Mouse (Mus musculus): ENCODE results near the gene Prdm8. TPM values are rescaled to one million over a fixed set of nuclear protein-coding genes. Genes with fewer than 3 reads are reported as not detected.

The Prdm8 gene
- 10 to 100 TPM; 79.4 to 82.4 TPM for total RNA-seq (2021)

DNA sequence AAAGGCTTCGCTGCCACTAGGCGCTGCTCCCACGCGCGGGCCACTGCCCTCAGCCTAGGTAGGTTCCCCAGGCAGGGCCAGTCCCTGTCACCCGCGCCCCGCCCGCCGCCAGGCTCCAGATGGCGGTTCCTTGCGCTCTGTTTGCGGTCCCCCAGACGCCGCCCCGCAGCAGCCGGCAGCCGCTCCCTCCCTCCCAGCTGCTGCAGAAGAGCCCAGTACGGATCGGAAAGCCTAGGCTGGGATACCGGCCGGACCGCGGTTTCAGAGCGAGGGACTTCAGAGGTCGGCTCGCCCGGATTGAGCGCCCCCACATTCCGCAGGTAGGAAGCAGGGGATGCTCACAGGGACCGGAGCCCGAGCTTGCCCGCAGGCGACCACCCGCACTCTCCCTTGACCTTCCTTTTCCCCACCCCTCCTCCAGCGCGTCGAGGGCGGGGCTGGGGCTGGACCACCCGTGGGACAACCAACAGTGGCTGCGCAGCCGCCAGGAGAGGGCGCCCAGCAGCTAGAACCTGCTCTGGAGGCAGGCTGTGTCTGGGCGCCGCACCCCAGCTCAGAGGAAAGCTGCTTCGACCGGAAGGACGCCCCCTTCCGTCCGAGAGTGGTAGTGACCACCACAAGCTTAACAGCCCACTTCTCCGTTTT lies at the start of gene Prdm8:
Prdm8 (plus strand) TSS at position 19 of the 645 bp plus-strand sequence.
- DNase-seq (ENCODE audit: extremely low spot score in 1 of 2, low spot score in 1 of 2) = peak; percentile 75 to 81

DNA sequence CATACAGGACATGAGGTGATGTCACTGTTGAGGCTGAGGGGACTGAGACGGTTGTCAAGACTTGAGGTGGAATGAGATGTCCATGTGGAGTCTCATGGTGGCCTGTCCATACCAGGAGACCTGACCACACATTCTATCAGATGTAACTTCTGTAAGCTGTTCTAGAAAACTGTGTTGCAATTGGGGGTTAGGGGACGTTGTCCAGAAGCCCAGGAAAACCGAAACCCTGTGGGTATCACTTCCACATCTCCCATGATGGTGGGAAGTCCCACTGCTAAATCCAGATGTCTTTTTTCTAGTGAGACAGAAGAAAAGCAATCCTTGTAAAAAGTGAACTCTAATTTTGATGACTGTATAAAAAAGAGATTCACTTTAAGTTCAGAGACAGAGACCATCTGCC lies 39.9 kb upstream of the Prdm8 start:
- no peak for DNase-seq (ENCODE audit: extremely low spot score in 1 of 2, low spot score in 1 of 2)

GRCm38 (mm10) chr5:98138545-98139296 lies 28.3 kb upstream of the Prdm8 start:
- no peak for DNase-seq (ENCODE audit: extremely low spot score in 1 of 2, low spot score in 1 of 2)

DNA sequence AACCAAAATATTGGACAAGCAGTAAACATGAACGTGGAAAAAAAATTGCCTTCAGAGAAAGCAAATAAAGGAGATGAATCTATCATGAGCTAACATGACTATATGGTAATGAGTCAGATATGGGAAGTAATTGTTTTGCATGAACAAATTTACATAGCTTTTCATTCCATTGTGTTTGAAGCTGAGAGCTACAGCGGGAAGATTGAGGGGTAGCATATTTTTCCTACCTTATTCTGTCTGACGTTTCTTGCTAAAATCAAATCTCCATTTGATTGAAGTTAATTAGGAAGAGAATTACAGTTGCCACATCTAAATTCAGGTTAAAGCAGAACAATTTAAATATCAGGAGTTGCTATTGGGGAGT lies 27.7 kb upstream of the Prdm8 start:
- DNase-seq (ENCODE audit: extremely low spot score in 1 of 2, low spot score in 1 of 2) = no peak

- no peak for DNase-seq (ENCODE audit: extremely low spot score in 1 of 2, low spot score in 1 of 2)
These were observed 20.1 kb upstream of the Prdm8 start for GRCm38 (mm10) chr5:98146895-98147294.

- peak in 1 of 2 experiments; percentile 29 for DNase-seq (ENCODE audit: extremely low spot score in 1 of 2, low spot score in 1 of 2)
These were observed 882 bp upstream of the Prdm8 start for GRCm38 (mm10) chr5:98166116-98166515.

- peak in 1 of 2 experiments; percentile 17 for DNase-seq (ENCODE audit: extremely low spot score in 1 of 2, low spot score in 1 of 2)
These were observed 1.6 kb downstream of the Prdm8 start for GRCm38 (mm10) chr5:98168356-98169285.

- DNase-seq (ENCODE audit: extremely low spot score in 1 of 2, low spot score in 1 of 2) = peak in 1 of 2 experiments; percentile 5
These were observed 2.7 kb downstream of the Prdm8 start for GRCm38 (mm10) chr5:98169376-98170351.

- DNase-seq (ENCODE audit: extremely low spot score in 1 of 2, low spot score in 1 of 2) = no peak
These were observed 4.7 kb downstream of the Prdm8 start for GRCm38 (mm10) chr5:98171651-98172230.

DNA sequence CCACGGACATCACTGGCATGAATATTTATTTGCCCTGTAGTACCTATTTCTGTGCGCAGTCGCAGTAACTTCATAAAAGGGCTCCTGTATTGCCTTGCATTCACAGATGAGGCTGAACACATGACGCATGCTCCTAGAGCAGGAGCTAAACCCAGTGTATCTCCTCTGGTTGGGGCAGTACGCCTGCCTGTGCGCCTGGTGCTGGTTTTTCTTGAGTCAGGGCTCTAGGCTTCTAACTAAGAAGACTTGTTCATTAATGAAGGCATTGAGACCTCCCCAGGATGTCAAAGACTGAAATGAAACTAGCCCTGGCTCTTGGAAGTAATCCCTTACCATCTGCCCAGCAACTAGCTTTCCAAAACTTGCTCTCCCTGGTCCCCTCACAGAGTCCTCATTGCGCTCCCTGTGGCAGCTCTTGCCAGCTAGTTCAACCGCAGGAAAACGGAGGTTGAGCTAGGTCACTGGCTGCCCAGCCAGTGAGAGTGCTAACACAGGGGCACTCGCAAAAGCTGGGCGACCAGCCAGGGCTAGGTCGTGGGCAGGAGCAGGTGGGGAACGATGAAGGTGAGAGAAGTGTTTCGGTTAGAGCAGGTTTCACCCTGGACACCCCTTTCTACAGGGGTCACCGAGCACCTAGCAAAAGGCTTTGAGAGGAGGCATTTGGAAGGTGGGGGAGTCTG lies 5.6 kb downstream of the Prdm8 start:
- no peak for DNase-seq (ENCODE audit: extremely low spot score in 1 of 2, low spot score in 1 of 2)

DNA sequence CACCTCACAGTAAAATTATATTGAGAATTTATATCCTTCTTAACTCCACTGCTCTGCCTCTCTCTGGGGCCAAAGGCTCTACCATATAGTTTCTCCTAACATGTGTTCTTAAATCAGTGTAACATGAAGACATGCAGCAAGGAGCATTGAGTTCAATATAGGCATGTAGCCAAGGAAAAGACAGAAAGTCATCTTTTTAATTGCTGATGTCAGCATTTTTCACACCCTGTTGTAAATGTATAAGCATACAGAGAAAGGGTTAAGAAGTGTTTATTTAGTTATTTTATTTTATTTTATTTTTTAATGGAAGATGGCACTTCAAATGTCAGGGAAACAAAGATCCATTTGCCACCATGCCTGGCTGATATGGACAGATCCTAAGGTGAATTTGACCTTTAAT lies 6.7 kb downstream of the Prdm8 start:
- DNase-seq (ENCODE audit: extremely low spot score in 1 of 2, low spot score in 1 of 2) = no peak

DNA sequence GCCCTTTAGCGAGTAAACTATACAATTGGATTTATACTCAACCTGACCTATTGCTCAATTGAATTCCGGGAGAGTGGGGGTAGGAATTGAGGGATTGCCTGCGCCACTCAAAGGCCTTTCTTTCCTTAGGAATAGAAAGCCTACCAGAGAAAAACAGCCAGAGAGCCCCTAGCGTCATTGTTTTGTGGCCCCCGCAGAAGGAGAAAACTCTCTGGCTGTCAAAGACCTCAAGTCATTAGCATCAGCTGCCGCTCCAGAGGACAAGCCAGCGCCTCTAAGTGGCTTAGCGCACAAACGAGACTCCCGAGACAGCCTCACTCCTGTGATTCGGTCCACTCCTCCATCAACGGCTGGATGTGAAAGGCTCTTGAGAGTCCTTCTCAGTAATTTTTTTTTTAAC lies 12.6 kb downstream of the Prdm8 start:
- no peak for DNase-seq (ENCODE audit: extremely low spot score in 1 of 2, low spot score in 1 of 2)

- no peak for DNase-seq (ENCODE audit: extremely low spot score in 1 of 2, low spot score in 1 of 2)
These were observed 13.5 kb downstream of the Prdm8 start for GRCm38 (mm10) chr5:98180461-98180887.

DNA sequence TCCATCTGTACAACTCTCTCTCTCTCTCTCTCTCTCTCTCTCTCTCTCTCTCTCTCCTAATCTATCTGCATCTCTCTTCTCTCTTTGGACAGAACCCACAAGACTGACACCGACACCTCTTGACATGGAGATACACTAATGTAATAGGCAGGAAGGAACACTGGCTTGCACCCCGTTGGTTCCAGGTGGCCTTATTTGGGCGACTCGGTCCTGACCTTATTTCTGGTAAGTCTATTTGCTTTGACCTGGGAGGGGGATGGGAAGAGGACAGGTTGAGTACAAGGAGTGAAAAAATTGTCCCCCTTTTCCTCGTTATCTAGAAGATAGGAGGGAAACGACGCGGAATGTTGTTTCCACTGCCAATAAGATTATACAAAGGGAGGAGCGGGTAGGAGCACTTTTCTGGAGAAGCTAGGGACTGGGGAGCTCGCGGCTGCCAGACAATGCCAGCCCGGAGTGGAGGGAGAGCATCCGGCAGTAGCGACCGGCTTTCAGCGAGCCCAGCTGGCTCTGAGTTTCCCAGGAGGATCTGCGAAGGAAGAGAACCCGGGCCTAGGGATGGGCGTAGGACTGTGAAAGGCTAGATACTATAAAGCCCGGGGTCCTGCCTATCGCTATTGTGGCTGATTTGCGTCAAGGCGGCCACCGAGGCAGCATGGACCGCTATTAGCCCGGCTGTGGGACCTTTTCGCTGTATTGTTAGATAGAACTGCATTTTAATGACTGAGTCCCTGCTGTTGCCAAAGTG lies 14.1 kb downstream of the Prdm8 start:
- DNase-seq (ENCODE audit: extremely low spot score in 1 of 2, low spot score in 1 of 2) = no peak

- no peak for DNase-seq (ENCODE audit: extremely low spot score in 1 of 2, low spot score in 1 of 2)
These were observed 14.9 kb downstream of the Prdm8 start for GRCm38 (mm10) chr5:98181686-98182602.

- no peak for DNase-seq (ENCODE audit: extremely low spot score in 1 of 2, low spot score in 1 of 2)
These were observed 15.6 kb downstream of the Prdm8 start for GRCm38 (mm10) chr5:98182603-98182920.

- DNase-seq (ENCODE audit: extremely low spot score in 1 of 2, low spot score in 1 of 2) = no peak
These were observed 16.1 kb downstream of the Prdm8 start for GRCm38 (mm10) chr5:98183031-98183595.
